Mouse (Mus musculus): Measurements from ENCODE around the gene Gm17949.

DNA sequence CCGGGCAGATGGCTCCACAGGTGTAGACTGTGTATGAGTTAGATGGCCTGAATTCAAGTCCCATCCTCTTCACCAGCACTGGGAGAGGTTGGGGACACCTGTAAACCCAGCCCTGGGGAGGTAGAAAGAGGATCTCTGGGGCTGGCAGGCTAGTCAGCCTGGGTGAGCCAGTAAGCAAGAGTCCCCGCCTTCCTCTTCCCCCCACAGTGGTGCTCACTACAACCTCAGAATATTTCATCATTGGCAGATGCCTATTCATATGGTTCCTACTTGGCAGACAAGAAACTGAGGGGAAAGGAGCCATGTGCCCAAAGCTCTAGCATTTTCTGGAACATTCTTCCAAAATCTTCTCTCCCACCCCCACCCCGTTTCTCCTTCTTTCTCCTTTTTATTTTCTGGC lies 37.5 kb downstream of the Gm17949 start:
- TF ChIP-seq CHD2 (IDR thresholded peaks at IDR 0.05; ENCODE audit: low read depth, low read length), result no peak
- TF ChIP-seq ZNF384 (IDR thresholded peaks at IDR 0.05; ENCODE audit: low read depth, low read length), result no peak
- TF ChIP-seq HCFC1 (IDR thresholded peaks at IDR 0.05; ENCODE audit: borderline replicate concordance, insufficient read depth, low read length), result no peak
- TF ChIP-seq MAFK (IDR thresholded peaks at IDR 0.05; ENCODE audit: insufficient read depth, low read depth, low read length), result no peak
- no peak for TF ChIP-seq ZC3H11A (IDR thresholded peaks at IDR 0.05; ENCODE audit: borderline replicate concordance, low read depth, low read length)
